Comparison of ENCODE assay signal across 7 mouse cellular contexts in the genomic region with DNA sequence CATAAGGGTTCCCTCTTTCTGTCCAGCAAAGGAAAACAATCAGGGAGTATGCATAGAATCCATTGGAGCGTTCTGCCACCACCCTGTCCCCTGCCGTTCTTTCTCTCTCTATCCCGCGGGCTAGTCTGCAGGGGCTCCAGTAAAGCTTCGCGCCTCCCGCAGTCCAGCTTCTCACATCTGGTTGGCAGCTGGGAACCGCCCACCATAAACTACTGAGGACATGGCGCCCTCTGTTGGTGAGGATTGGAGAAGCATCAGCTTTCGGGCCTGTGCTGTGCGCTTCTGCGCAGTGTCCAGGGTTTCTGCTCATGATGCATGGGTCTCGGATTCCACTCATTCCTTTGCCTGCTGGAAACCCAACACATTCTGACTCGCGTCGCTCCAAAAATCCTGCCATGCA. TPM values are rescaled to one million over a fixed set of nuclear protein-coding genes. Genes with fewer than 3 reads are reported as not detected.
DNase-seq lines count a peak whose midpoint lies in the region; ATAC-seq and TF ChIP-seq lines count a peak whose summit lies in the region.

No protein-coding gene starts in this region.

- peak overlapping the region; percentile 11; the same call in 1 of the 2 replicates for H3K4me3 ChIP-seq in intestine, postnatal 0 days (ENCODE audit: low read depth, low read length)
- 0 out of 2 replicates have a peak overlapping the region, but pooled peaks have one; percentile 8 for H3K4me3 ChIP-seq in midbrain, embryonic 14.5 days (replicated peaks; ENCODE audit: low read depth, low read length)

- intact Hi-C loops in left cerebral cortex, postnatal 4 days (cut with DNase I), result loop anchor here (5.0 kb wide), 1 partner anchor 49 kb away; no protein-coding TSS in a partner anchor

- WGBS in intestine, postnatal 0 days, result under 1% methylated on average over 16 of the region's 16 CpGs
- WGBS in midbrain, embryonic 14.5 days, result 1% methylated on average over 16 of the region's 16 CpGs

- H3K27me3 ChIP-seq in intestine, postnatal 0 days (replicated peaks; ENCODE audit: control insufficient read depth, insufficient read depth, low read length), result peaks cover 70% of the 10 kb centered on the region
- peaks cover 34% of the 10 kb centered on the region for H3K27me3 ChIP-seq in midbrain, embryonic 14.5 days (ENCODE audit: control insufficient read depth, insufficient read depth, low read length)

- H3K4me2 ChIP-seq in intestine, postnatal 0 days (replicated peaks; ENCODE audit: low read depth), result 0 out of 2 replicates have a peak overlapping the region, but pooled peaks have one; percentile 25
- peak overlapping the region; percentile 68 for H3K4me2 ChIP-seq in midbrain, embryonic 14.5 days (ENCODE audit: low read length)

- H3K27ac ChIP-seq in intestine, postnatal 0 days (ENCODE audit: low read depth, low read length), result no peak overlapping the region
- peak overlapping the region; percentile 55 for H3K27ac ChIP-seq in midbrain, embryonic 14.5 days (replicated peaks; ENCODE audit: low read depth, low read length)

- peak; percentile 69 for ATAC-seq in granulocyte monocyte progenitor cell, adult 5-6 weeks (replicated peaks; ENCODE audit: poor library complexity, severe bottlenecking)
- ATAC-seq in intestine, postnatal 0 days, result peak; percentile 57
- peak; percentile 57 for ATAC-seq in midbrain, embryonic 14.5 days (ENCODE audit: low FRiP score, low TSS enrichment)

- peak; percentile 93 to 95 for DNase-seq in adrenal gland, adult 18-20 months (ENCODE audit: low spot score in 2 of 2)
- DNase-seq in embryo, embryonic 11.5 days (ENCODE audit: low read depth, low spot score), result peak; percentile 91
- peak; percentile 82 for DNase-seq in left cerebral cortex, postnatal 4 days
- peak; percentile 96 for DNase-seq in midbrain, embryonic 14.5 days
- peak; percentile 70 for DNase-seq in spleen, adult 12 weeks (ENCODE audit: low spot score)

- H3K36me3 ChIP-seq in intestine, postnatal 0 days (ENCODE audit: control insufficient read depth, insufficient read depth), result no peaks in the 10 kb centered on the region
- H3K36me3 ChIP-seq in midbrain, embryonic 14.5 days (ENCODE audit: control insufficient read depth, insufficient read depth, low read length), result no peaks in the 10 kb centered on the region

- H3K9ac ChIP-seq in intestine, postnatal 0 days (ENCODE audit: low read depth, low read length), result no peak overlapping the region
- no peak overlapping the region for H3K9ac ChIP-seq in midbrain, embryonic 14.5 days (replicated peaks; ENCODE audit: low read length)

- no peaks in the 10 kb centered on the region for H3K9me3 ChIP-seq in intestine, postnatal 0 days (ENCODE audit: control insufficient read depth)
- H3K9me3 ChIP-seq in midbrain, embryonic 14.5 days (ENCODE audit: control insufficient read depth, low read length), result no peaks in the 10 kb centered on the region

- H3K4me1 ChIP-seq in intestine, postnatal 0 days (replicated peaks; ENCODE audit: control insufficient read depth, insufficient read depth, low read length), result 0 out of 2 replicates have a peak, but pooled peaks cover 4% of the 10 kb centered on the region
- peaks cover 22% of the 10 kb centered on the region for H3K4me1 ChIP-seq in midbrain, embryonic 14.5 days (ENCODE audit: control insufficient read depth, insufficient read depth, low read length)

- TF ChIP-seq CTCF in intestine, postnatal 0 days (IDR thresholded peaks at IDR 0.05; ENCODE audit: low read depth), result peak; percentile 95

RNA-seq across cellular contexts. Expression of a gene that starts 16.8 kb away (rescaled TPM):
- total RNA-seq in adrenal gland, adult 18-20 months (2021), result 1 to 10 TPM in 1 of 2 experiments, under 1 TPM in 1; 0.20 to 1.7 TPM
- not detected in 2 replicates for total RNA-seq in granulocyte monocyte progenitor cell, adult 5-6 weeks (2014; fragmentation: Nextera tagmentation)
- total RNA-seq in granulocyte monocyte progenitor cell, adult 5-6 weeks (2017), result not detected in 2 replicates
- not detected in 2 replicates for polyA plus RNA-seq in intestine, postnatal 0 days (2015; fragmentation: Nextera tagmentation; extraction: Ambion mirVana)
- total RNA-seq in left cerebral cortex, postnatal 4 days (2021), result under 1 TPM in 1 of 2 experiments, not detected in 1; 0.38 TPM
- 0.11 and 0.36 TPM in 2 replicates for polyA plus RNA-seq in midbrain, embryonic 14.5 days (2014; fragmentation: Nextera tagmentation; extraction: Ambion mirVana)

RNA-seq across cellular contexts. Expression of a gene that starts 36.4 kb away (rescaled TPM):
- total RNA-seq in adrenal gland, adult 18-20 months (2021), result 1 to 10 TPM; 2.8 to 2.9 TPM
- total RNA-seq in granulocyte monocyte progenitor cell, adult 5-6 weeks (2014; fragmentation: Nextera tagmentation), result not detected in 2 replicates
- total RNA-seq in granulocyte monocyte progenitor cell, adult 5-6 weeks (2017), result 0.21 and 1.2 TPM in 2 replicates
- polyA plus RNA-seq in intestine, postnatal 0 days (2015; fragmentation: Nextera tagmentation; extraction: Ambion mirVana), result 0.33 and 0.66 TPM in 2 replicates
- 1 to 10 TPM; 3.5 to 5.1 TPM for total RNA-seq in left cerebral cortex, postnatal 4 days (2021)
- polyA plus RNA-seq in midbrain, embryonic 14.5 days (2014; fragmentation: Nextera tagmentation; extraction: Ambion mirVana), result 2.7 TPM in 1 of 2 replicates, not detected in the other

RNA-seq across cellular contexts. Expression of a gene that starts 46.7 kb away (rescaled TPM):
- total RNA-seq in adrenal gland, adult 18-20 months (2021), result 1 to 10 TPM; 4.1 to 4.8 TPM
- total RNA-seq in granulocyte monocyte progenitor cell, adult 5-6 weeks (2014; fragmentation: Nextera tagmentation), result not detected in 2 replicates
- total RNA-seq in granulocyte monocyte progenitor cell, adult 5-6 weeks (2017), result not detected in 2 replicates
- 0.13 and 0.29 TPM in 2 replicates for polyA plus RNA-seq in intestine, postnatal 0 days (2015; fragmentation: Nextera tagmentation; extraction: Ambion mirVana)
- total RNA-seq in left cerebral cortex, postnatal 4 days (2021), result 100 to 1,000 TPM; 227 to 230 TPM
- polyA plus RNA-seq in midbrain, embryonic 14.5 days (2014; fragmentation: Nextera tagmentation; extraction: Ambion mirVana), result 16.5 and 29.9 TPM in 2 replicates

RNA-seq across cellular contexts. Expression of a gene that starts 59.1 kb away (rescaled TPM):
- under 1 TPM; 0.17 to 0.26 TPM for total RNA-seq in adrenal gland, adult 18-20 months (2021)
- total RNA-seq in granulocyte monocyte progenitor cell, adult 5-6 weeks (2014; fragmentation: Nextera tagmentation), result not detected in 2 replicates
- total RNA-seq in granulocyte monocyte progenitor cell, adult 5-6 weeks (2017), result not detected in 2 replicates
- polyA plus RNA-seq in intestine, postnatal 0 days (2015; fragmentation: Nextera tagmentation; extraction: Ambion mirVana), result 0.08 and 0.09 TPM in 2 replicates
- total RNA-seq in left cerebral cortex, postnatal 4 days (2021), result not detected
- not detected in 2 replicates for polyA plus RNA-seq in midbrain, embryonic 14.5 days (2014; fragmentation: Nextera tagmentation; extraction: Ambion mirVana)

Comparison
In these comparisons a context has a peak if more than half of its experiments do, and no peak if none do; other contexts are left out.
1. RNA of a gene that starts 46.7 kb away (total RNA-seq): 227 to 230 TPM in left cerebral cortex, postnatal 4 days; 4.1 to 4.8 TPM in adrenal gland, adult 18-20 months and not detected in granulocyte monocyte progenitor cell, adult 5-6 weeks; every median in the first group is over 10 times any median in the second.
2. Peak in every context shown above with its lines, with median percentiles within 50 percentile points of each other: DNase-seq and ATAC-seq.